Mouse (Mus musculus): Measurements from ENCODE around the gene Krtap4-9.
"Not testable (repeated sequence)": the region's sequence is repeated elsewhere in the genome, so short reads cannot be mapped to it uniquely, and the experiment has no call there.

Krtap4-9 gene

DNA sequence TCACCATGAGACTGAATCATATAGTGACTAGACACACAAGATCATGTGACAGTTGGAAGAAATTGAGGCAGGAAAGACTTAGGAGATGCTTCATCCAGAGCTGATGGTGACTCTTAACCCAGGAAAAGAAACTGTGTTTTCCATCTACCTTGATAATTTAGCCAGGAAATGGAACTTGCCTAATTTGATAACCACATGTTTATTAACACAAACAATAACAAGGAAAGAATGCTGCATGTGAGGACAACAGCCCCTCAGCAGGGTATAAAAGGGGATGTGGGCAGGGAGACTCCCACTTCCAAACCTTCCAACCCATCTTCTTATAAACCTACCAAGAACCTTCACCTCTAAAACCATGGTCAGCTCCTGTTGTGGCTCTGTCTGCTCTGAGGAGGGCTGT lies at the start of gene Krtap4-9:
Krtap4-9 (plus strand) TSS at position 301 of the 400 bp plus-strand sequence.
- not testable (repeated sequence) for DNase-seq

DNA sequence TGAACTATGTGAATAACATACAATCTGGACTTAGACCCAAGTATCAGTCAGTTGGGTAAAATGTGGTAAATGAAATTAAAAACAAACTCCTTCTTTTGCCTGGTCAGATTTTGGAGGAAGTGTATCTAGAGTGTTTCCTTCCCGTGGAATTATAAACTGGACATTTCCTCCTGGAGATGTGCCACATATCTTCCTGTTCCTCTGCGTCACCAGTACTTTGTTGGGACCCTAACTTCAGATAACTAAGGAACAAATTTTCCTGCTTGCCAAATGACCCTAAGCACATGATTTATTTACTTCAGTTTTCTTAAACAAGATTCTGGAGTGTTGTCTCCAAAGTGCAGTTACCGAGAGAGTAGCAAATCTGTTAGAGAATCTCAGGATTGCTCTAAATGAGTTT lies 41.0 kb upstream of the Krtap4-9 start:
- DNase-seq: peak; percentile 20

- DNase-seq: no peak
Measured at GRCm38 (mm10) chr11:99758877-99759276, 26.1 kb upstream of the Krtap4-9 start.

DNA sequence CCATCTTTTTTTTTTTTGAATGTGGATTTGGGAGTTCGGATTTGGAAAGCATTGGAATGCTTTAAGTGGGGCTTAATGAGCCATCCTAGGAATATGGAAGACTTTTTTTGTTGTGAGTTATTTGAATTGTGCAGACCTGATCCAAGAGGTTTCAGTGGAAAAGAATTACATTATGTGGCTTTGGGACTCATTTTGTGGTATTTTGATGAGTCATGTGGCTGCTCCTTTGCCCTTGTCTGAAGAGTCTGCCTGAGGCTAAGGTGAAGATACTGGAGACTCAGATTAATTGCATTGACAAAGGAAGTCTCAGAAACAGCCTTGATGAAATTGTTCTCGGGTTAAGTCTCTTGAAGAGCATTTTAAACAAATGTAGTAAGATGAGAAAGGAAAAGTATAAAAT lies 16.6 kb upstream of the Krtap4-9 start:
- no peak for DNase-seq

DNA sequence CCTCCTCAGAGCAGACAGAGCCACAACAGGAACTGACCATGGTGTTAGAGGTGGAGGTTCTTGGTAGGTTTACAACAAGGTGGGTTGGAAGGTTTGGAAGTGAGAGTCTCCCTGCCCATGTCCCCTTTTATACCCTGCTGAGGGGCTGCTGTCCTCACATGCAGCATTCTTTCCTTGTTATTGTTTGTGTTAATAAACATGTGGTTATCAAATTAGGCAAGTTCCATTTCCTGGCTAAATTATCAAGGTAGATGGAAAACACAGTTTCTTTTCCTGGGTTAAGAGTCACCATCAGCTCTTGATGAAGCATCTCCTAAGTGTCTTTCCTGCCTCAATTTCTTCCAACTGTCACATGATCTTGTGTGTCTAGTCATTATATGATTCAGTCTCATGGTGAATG lies 12.2 kb upstream of the Krtap4-9 start, which contains the start of gene Gm11595:
Gm11595 (minus strand) TSS at position 101 of the 400 bp plus-strand sequence.
- not testable (repeated sequence) for DNase-seq

DNA sequence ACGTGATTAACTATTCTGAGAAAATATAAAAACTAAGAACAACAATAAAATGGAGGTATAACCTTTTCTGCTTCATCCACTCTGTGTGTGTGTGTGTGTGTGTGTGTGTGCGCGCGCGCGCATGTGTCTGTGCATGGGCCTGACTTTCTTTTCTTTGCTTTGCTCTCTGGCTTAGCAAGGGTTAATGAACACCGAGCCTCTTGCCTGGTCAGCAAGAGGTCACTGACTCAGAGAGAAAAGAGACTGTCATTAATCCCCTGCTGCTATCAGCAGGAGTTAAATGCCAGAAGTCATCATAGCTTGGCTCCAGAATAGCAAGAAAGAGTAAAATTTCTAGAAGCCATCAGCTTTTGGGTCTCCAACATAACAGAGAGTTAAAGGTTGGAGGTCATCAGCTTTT lies 6.6 kb upstream of the Krtap4-9 start:
- DNase-seq: peak; percentile 35

DNA sequence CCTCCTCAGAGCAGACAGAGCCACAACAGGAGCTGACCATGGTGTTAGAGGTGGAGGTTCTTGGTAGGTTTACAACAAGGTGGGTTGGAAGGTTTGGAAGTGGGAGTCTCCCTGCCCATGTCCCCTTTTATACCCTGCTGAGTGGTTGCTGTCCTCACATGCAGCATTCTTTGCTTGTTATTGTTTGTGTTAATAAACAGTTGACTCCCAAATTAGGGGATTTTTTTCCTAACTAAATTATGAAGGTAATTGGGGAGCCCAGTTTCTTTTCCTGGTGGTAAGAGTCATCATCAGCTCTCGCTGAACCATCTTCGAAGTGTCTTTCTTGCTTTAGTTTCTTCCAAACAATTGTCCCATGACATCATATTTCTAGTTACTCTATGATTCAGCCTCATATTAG lies 4.4 kb upstream of the Krtap4-9 start, which contains the start of gene Krtap4-8:
Krtap4-8 (minus strand) TSS at position 101 of the 400 bp plus-strand sequence.
- no peak for DNase-seq

- no peak for DNase-seq
Measured at GRCm38 (mm10) chr11:99793367-99793766, 8.4 kb downstream of the Krtap4-9 start, which contains the start of gene Gm11596. Gm11596 (minus strand) TSS chr11:99793467.

DNA sequence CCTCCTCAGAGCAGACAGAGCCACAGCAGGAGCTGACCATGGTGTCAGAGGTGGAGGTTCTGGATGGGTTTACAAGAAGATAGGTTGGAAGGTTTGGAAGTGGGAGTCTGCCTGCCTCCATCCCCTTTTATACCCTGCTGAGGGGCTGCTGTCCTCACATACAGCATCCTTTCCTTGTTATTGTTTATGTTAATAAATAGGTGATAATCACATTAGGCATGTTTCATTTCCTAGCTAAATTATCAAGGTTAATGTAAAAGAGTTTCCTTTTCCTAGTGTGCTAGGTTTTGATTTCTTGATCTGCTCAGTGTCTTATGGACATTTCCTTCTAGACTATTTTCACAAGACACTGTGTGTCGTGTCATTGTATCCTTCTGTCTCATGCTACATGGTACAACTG lies 13.8 kb downstream of the Krtap4-9 start, which contains the start of gene Gm11569:
Gm11569 (minus strand) TSS at position 101 of the 400 bp plus-strand sequence.
- not testable (repeated sequence) for DNase-seq

GRCm38 (mm10) chr11:99804346-99804745 lies 19.3 kb downstream of the Krtap4-9 start, which contains the start of gene Gm11554:
Gm11554 (minus strand) TSS chr11:99804446.
- DNase-seq: not testable (repeated sequence)

- not testable (repeated sequence) for DNase-seq
Measured at GRCm38 (mm10) chr11:99809792-99810191, 24.8 kb downstream of the Krtap4-9 start, which contains the start of gene Krtap4-13. Krtap4-13 (minus strand) TSS chr11:99809892.

GRCm38 (mm10) chr11:99815566-99815965 lies 30.6 kb downstream of the Krtap4-9 start, which contains the start of gene Gm11564:
Gm11564 (minus strand) TSS chr11:99815666.
- not testable (repeated sequence) for DNase-seq

Data from kidney, adult 9 months (tissue).